Mouse (Mus musculus) spleen, postnatal 36 days (tissue): ENCODE results near the gene Aqp8.

Experiments
- DNase-seq, 2 experiments: peaks; one replicate each; pipeline ENCODE4 v3.0.0; 2022; ENCODE audit warnings: low spot score in 2 of 2, mixed read lengths in 1 of 2

The Aqp8 gene

GRCm38 (mm10) chr7:123462070-123462501, at the start of gene Aqp8:
TSS of gene Aqp8 (plus strand) at chr7:123462291.
- DNase-seq: peak; percentile 51 to 57

DNA sequence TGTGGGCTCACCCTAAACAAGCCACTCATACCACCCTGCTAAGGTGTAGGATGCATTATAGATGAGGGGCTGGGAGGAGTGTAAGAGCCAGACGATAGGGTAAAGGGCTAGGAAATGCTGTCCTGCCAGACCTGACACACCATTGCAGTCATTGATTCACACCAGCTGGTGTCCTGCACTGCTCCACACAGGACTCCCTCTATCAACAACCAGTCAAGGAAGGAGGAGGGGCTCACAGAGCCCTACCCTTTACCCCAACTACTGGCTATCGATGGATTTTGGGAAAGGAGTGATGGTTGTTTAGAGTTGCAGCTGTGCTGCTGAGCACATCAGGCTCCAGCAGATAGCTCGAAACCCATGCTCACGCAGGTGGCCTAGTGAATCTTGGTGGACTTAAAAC, 45.3 kb upstream of the Aqp8 start:
- DNase-seq: no peak

GRCm38 (mm10) chr7:123417661-123418060, 44.4 kb upstream of the Aqp8 start:
- no peak for DNase-seq

DNA sequence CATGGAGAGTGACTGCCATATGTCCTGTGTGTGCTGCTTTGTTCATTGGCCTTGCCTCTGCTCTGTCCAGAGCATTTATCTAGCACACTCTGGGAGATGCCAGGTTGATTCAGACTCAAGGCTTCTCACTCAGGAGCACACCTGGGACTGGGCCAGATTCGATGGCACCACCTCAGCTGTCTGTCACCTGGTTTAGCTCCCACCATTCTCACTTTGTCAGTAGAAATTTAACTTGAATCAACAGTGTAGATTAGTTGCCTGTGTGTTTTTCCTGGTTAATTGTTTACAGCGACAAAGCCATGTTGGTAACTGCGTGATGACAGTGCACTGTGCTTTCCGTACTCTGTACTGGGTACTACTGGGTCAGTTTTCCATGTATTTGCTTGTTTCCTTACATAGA, 42.1 kb upstream of the Aqp8 start:
- DNase-seq: no peak

GRCm38 (mm10) chr7:123421958-123422357, 40.1 kb upstream of the Aqp8 start:
- DNase-seq: no peak

DNA sequence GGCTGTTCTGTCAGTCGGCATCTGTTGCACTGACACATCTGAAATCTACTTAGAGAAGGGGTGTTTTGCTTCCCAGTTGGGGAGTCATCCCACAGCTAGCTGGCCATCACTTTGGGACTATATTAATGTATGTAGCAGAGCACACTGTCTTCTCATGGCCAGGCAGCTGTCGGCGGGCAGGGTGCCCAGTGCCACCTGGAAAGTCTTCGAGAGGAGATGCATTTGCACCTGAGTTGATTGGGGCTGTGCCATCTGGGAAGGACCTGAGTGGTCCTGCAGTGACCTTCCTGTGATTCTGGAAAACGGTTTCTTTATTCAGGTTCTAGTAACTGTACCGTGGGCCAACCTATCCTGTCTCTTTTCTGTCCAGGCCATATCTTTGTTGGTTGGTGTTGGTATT, 37.8 kb upstream of the Aqp8 start:
- DNase-seq: no peak

DNA sequence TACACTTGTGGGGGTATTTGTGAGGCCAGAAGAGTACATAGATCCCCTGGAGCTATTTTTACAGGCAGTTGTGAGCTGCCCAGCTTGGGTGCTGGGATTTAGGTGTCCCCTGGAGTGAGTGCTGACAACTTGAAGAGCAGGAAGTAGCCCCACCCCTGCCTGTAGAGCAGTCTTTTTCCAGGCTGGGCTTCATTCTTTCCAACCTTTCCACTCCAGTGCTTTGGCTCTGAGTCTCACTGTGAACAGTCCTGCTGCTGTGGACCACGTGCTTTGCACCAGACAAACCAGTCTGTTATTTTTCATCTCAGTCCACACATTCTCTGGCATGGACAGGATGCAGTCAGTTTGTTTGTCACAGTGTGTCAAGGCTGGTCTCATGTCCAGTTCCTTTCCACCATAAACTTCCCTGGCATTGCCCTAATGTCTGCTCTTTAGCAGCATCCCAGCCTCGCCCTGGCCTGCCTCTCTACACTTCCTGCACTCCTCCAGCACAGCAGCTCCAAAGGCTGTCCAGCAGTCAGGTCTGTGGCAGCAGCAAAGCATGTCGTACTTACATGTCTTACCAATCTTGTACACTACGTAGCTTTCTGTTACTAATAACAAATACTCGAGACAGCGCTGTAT, 36.8 kb upstream of the Aqp8 start:
- no peak for DNase-seq

DNA sequence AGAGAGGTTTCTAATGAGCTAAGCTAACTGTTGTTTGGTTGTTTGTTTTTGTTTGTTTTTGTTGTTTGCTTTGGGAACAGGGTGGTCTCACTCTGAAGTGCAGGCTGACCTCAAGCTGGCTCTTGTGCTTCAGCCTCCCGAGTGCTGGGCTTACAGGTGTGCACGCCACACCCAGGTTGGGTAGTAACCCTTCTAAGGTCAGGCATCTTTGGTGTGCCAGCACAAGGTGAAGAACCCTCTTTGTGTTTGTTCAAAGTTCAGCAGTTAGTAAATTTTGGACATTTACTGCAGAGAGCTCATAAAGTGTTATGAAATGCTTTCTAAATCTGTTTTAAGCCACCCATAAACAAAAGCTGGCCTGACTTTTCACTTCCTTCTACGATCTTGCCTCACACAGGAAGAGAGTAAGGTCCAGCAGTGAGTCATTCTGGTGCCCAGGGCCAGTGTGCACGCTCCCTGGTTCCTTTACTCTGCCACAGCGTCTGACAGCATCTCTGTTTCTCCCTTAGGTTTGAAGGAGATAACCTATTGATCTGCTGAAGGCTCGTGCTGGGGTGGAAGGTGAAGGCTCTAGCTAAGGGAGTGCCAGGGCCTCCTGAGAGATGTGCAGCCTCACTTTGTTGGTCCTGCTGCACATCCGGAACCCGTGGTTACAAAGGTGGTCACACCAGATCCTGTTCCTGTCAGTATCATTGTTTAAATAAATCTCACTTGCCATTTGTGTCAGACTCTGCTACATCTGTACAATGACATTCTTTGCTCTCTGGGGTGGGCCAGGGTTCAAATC, 32.3 kb upstream of the Aqp8 start:
- DNase-seq: peak; percentile 13 to 19

DNA sequence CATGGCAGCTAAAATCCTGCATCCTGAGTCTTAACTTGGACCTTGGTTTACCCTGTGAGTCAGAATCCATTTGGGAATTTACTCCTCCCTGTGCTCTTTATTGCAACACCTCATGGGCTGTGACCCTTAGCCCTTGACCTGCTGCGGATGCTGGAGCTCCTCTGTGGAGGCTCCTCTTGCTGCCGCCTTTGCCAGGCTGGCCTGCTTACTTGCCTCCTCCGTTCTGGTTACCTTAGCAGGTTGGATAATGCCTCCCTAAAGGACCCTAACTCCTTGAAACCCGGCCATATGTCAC, 31.7 kb upstream of the Aqp8 start:
- no peak for DNase-seq

DNA sequence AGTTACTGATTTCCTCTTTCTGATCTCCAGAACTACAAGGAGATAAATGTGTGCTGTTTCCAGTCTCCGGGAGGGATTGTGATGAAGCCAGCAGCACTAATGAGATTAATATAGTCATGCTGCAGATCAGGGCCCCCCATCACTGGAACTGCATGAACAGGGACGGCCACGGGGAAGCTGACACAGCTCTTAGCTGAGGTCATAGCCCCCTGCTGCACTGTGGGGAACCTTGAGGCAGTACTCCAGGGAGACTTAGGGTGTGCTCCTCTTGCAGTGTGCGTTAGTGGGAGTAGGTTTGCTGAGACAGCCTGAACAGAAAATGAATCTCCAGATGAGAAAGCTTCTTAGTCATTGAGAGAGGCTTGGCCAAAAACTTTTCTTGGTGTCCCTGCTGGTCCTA, 30.9 kb upstream of the Aqp8 start:
- DNase-seq: no peak

- no peak for DNase-seq
Observed at GRCm38 (mm10) chr7:123442079-123442478, 20.0 kb upstream of the Aqp8 start.

DNA sequence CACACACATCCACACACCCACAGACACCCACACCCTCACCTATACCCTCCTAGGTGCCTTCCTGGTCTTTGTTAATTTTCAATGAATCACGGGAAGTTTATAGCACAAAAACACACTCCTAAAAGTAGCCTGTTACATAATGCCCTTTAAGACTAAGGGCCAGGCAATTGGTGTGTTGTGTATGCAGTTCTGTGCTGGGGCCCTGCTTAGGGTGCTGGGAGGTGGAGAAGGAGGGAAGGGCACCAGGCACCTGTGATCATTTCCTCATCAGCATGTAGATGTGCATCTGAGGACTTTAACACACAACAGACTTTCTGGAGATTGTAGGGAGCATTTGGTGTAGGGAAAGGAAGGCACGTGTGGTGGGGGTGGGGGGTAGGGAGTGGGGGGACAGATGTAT, 13.3 kb upstream of the Aqp8 start:
- no peak for DNase-seq

DNA sequence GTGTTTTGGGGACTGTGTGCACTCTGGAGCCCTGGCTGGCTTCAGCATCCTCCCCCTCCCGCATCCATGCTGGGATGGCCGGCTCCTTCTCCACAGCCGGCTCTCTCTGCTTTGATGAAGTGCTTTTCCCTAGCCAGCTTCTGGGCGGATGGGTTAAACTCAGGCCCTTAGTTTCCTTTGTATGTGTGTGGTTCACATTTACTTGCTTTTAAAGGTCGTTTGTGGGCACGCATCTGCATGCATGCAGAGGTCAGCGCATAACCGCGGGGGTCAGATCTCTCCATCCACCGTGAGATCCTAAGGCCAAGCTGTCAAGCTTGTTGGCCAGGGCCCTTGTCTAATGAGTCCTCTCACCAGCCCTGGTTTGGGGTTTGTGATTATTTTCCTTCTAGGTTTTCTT, 12.4 kb upstream of the Aqp8 start:
- DNase-seq: no peak

DNA sequence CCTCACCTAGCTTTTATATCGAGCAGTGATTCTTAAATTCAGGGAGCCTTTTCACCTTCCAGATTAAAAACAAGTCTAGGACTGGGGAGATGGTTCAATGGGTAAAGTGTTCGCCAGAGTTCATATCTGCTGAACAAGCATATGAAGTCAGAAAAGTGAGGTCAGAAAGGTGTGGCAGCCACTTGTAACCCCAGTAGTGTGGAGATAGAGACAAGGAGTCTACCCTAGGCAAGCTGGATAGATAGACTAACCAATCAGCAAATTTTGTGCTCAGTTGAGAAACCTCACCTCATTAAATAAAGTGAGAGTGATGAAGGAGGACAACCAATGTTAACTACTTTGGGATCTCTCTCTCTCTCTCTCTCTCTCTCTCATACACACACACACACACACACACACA, 11.6 kb upstream of the Aqp8 start:
- DNase-seq: no peak

DNA sequence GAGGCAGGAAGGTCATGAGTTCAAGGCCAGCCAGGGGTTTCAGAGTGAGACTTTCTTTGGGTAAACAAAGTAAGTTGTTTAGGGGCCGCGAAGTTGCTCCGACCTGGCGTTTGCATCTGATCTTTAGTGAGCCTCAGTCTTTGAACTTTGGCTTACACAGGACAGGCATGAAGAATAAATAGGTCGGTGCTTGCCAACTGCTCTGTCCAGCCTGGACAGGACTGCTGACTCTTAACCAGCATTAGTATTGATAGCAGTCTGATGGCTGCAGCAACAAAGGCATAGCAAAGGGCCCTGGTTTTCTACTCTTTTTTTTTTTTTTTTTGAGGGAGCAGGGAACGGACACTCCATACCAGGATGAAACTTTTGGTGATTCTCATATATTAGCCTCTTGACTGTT, 9.5 kb upstream of the Aqp8 start:
- DNase-seq: no peak

DNA sequence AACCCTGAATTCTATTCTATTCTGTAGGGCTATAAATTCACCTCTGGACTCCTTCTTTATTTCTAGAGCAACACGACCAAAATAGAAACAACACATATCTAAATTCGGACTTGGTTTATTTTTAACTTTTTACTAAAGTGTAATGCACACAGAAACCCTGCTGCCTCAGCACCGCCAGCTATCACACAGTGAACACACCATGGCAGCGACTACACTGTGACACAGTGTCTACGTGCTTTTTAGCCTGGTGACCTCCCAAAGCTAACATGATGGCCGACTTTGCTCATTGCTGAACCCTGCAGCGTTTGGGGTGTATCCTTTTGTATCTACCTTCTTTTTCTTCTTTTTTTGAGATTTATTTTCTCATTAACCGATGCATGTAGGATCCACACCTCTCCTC, 9.0 kb upstream of the Aqp8 start:
- DNase-seq: no peak

DNA sequence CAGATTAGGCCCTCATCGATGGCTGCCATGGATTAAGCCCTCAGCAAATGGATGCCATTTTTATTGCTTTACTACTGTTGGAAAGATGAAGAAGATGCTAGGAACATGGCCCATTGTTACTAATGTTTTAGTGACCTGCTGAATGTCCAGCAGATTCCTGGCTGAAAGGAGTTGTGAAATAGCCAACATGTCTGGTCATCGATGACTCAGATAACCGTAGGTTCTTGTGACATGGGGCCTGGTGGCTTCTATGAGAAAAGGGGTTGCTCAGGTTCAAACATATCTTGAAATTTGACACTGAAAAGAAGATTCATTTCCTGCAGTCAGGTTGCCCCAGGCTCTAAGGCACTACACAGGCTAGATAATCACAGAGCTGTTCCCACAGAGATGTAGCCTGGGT, 7.0 kb upstream of the Aqp8 start:
- no peak for DNase-seq

- no peak for DNase-seq
Observed at GRCm38 (mm10) chr7:123458309-123458708, 3.8 kb upstream of the Aqp8 start.

GRCm38 (mm10) chr7:123459247-123459646, 2.8 kb upstream of the Aqp8 start:
- no peak for DNase-seq

- no peak for DNase-seq
Observed at GRCm38 (mm10) chr7:123461316-123461715, 775 bp upstream of the Aqp8 start.

GRCm38 (mm10) chr7:123463569-123463968, 1.5 kb downstream of the Aqp8 start:
- no peak for DNase-seq

DNA sequence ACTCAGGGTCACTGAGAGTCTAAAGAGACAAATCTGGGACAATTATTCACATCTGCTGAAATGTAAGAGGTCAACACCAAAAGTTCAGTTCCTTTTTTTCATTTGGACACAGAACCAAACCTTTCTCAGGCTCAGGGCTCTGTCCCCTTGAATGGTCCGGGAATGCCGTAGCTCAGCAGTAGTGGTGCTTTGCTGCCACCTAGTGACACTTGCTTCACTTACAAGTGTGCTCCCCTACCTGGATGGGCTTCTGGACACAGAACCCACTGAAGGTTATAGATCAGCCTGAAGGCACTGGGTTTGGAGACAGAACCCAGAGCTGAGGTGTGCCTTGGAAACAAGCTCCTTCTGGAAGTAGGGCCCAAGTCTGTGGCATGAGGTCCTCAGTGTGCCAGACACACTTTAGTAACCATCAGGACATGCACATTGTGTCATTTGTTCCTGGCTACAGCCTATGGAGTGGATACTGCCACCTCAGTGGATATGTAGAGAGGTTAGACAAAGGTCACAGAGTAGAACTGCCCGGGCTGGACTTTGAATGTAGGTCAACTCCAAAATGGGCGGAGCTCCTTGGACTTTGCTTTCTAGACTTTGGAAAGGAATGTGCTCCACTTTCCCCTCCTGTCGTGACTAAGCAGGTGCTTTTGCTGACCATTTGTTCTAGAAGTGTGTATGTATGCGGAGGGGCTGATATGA, 3.7 kb downstream of the Aqp8 start:
- peak; percentile 12 to 23 for DNase-seq

GRCm38 (mm10) chr7:123467961-123468360, 5.9 kb downstream of the Aqp8 start:
- no peak for DNase-seq
